In the genomic region with DNA sequence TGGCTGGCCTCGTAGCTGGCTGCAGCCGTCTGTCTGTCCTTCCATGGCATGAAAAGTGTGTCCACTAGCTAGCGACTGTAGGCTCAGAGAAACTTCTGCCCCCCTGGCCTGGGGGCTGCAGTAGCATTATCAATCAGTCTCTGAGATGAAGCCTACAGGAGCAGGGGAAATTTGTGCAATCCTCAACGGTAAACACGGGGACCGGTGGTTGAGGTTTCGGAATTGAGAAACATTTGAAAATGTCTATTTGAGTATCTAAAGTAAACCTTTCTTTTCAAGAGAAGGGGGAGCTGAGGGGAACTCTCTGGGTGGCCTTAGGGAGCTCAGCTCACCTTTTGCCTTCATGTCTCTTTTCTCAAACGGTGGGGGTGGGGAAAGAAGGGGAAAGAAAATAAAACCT, we compare ENCODE assay signal across 10 mouse cellular contexts.
DNase-seq lines count a peak whose midpoint lies in the region; ATAC-seq and TF ChIP-seq lines count a peak whose summit lies in the region.
"Had no signal": no experiment of that assay in that cellular context is flagged by ENCODE, and none has a peak within 500 bp of the region (broad histone marks: within the 10 kb centered on the region; RNA-seq: fewer than 3 reads in every experiment).

No protein-coding gene starts in this region.

- H3K27ac ChIP-seq in embryonic facial prominence, embryonic 12.5 days: peak overlapping the region; percentile 23; the same call in 1 of the 2 replicates
- H3K27ac ChIP-seq in hindbrain, embryonic 10.5 days: no peak overlapping the region
- peak overlapping the region; percentile 22 for H3K27ac ChIP-seq in limb, embryonic 15.5 days
- no peak overlapping the region for H3K27ac ChIP-seq in midbrain, embryonic 16.5 days (ENCODE audit: low read length)
- no peak overlapping the region for H3K27ac ChIP-seq in left cerebral cortex, adult 2 months

- no peaks in the 10 kb centered on the region for H3K36me3 ChIP-seq in embryonic facial prominence, embryonic 12.5 days
- no peaks in the 10 kb centered on the region for H3K36me3 ChIP-seq in hindbrain, embryonic 10.5 days
- H3K36me3 ChIP-seq in limb, embryonic 15.5 days: no peaks in the 10 kb centered on the region
- no peaks in the 10 kb centered on the region for H3K36me3 ChIP-seq in midbrain, embryonic 16.5 days (ENCODE audit: control insufficient read depth, insufficient read depth, low read length)

- H3K27me3 ChIP-seq in embryonic facial prominence, embryonic 12.5 days: peaks cover 3% of the 10 kb centered on the region; the same call in 1 of the 2 replicates
- peaks cover 7% of the 10 kb centered on the region for H3K27me3 ChIP-seq in hindbrain, embryonic 10.5 days (ENCODE audit: insufficient read depth, poor library complexity, severe bottlenecking)
- no peaks in the 10 kb centered on the region for H3K27me3 ChIP-seq in limb, embryonic 15.5 days
- H3K27me3 ChIP-seq in midbrain, embryonic 16.5 days (ENCODE audit: control insufficient read depth, insufficient read depth, low read depth, low read length): peaks cover 2% of the 10 kb centered on the region; the same call in 1 of the 2 replicates

- no peak for DNase-seq in hindbrain, embryonic 10.5 days (ENCODE audit: low spot score)
- DNase-seq in left cerebral cortex, adult 2 months (ENCODE audit: extremely low spot score in 1 of 2, low spot score in 2 of 2): no peak
- no peak for DNase-seq in left cerebral cortex, postnatal 14 days (ENCODE audit: low spot score in 2 of 2)
- no peak for DNase-seq in heart, postnatal 14 days
- DNase-seq: cerebellum, adult 11 months; gastrocnemius, postnatal 25 days; left cerebral cortex, postnatal 4 days had no signal

- no peak overlapping the region for H3K4me3 ChIP-seq in embryonic facial prominence, embryonic 12.5 days
- H3K4me3 ChIP-seq in hindbrain, embryonic 10.5 days: peak overlapping the region; percentile 4; the same call in 1 of the 2 replicates
- H3K4me3 ChIP-seq in limb, embryonic 15.5 days: no peak overlapping the region
- H3K4me3 ChIP-seq in midbrain, embryonic 16.5 days (ENCODE audit: low read depth, low read length): no peak overlapping the region
- no peak overlapping the region for H3K4me3 ChIP-seq in left cerebral cortex, adult 2 months

- intact Hi-C loops in left cerebral cortex, adult 2 months (cut with DNase I): loop anchor here (2.0 to 10.0 kb wide), 4 partner anchors 133 to 1795 kb away; no protein-coding TSS in a partner anchor
- intact Hi-C loops in left cerebral cortex, postnatal 14 days (cut with DNase I): loop anchor here (5.0 kb wide), 3 partner anchors 133 to 1028 kb away; no protein-coding TSS in a partner anchor
- intact Hi-C loops in heart, postnatal 14 days (cut with DNase I): loop anchor here (5.0 to 10.0 kb wide), 4 partner anchors 148 to 1795 kb away; no protein-coding TSS in a partner anchor

- H3K4me2 ChIP-seq in embryonic facial prominence, embryonic 12.5 days (replicated peaks): peak overlapping the region; percentile 20
- no peak overlapping the region for H3K4me2 ChIP-seq in limb, embryonic 15.5 days
- peak overlapping the region; percentile 42 for H3K4me2 ChIP-seq in midbrain, embryonic 16.5 days (ENCODE audit: low read length)

- peaks cover 18% of the 10 kb centered on the region for H3K4me1 ChIP-seq in embryonic facial prominence, embryonic 12.5 days
- H3K4me1 ChIP-seq in hindbrain, embryonic 10.5 days (replicated peaks): peaks cover 20% of the 10 kb centered on the region
- peaks cover 19% of the 10 kb centered on the region for H3K4me1 ChIP-seq in limb, embryonic 15.5 days
- H3K4me1 ChIP-seq in midbrain, embryonic 16.5 days (ENCODE audit: control insufficient read depth, insufficient read depth, low read length): peaks cover 3% of the 10 kb centered on the region

- WGBS in embryonic facial prominence, embryonic 12.5 days: 52% methylated on average over 8 of the region's 8 CpGs
- WGBS in hindbrain, embryonic 10.5 days: 60% methylated on average over 8 of the region's 8 CpGs
- 52% methylated on average over 8 of the region's 8 CpGs for WGBS in limb, embryonic 15.5 days
- WGBS in midbrain, embryonic 16.5 days: 65% methylated on average over 7 of the region's 8 CpGs

- no peak for ATAC-seq in embryonic facial prominence, embryonic 12.5 days (ENCODE audit: insufficient number of reproducible peaks, insufficient read depth, low FRiP score, low TSS enrichment)
- ATAC-seq in limb, embryonic 15.5 days (ENCODE audit: insufficient number of reproducible peaks, low FRiP score, low TSS enrichment, low read depth): no peak
- ATAC-seq in midbrain, embryonic 16.5 days: no peak

- TF ChIP-seq CTCF in left cerebral cortex, adult 2 months (IDR thresholded peaks at IDR 0.05): no peak

- no peaks in the 10 kb centered on the region for H3K9me3 ChIP-seq in embryonic facial prominence, embryonic 12.5 days
- H3K9me3 ChIP-seq in hindbrain, embryonic 10.5 days: no peaks in the 10 kb centered on the region
- no peaks in the 10 kb centered on the region for H3K9me3 ChIP-seq in limb, embryonic 15.5 days
- no peaks in the 10 kb centered on the region for H3K9me3 ChIP-seq in midbrain, embryonic 16.5 days (replicated peaks; ENCODE audit: control insufficient read depth, low read length, poor library complexity, severe bottlenecking)

- H3K9ac ChIP-seq in embryonic facial prominence, embryonic 12.5 days: no peak overlapping the region
- no peak overlapping the region for H3K9ac ChIP-seq in limb, embryonic 15.5 days
- H3K9ac ChIP-seq in midbrain, embryonic 16.5 days (ENCODE audit: low read depth, low read length): no peak overlapping the region

Comparison
In these comparisons a context has a peak if more than half of its experiments do, and no peak if none do; other contexts are left out.
1. H3K27ac ChIP-seq: peak in embryonic facial prominence, embryonic 12.5 days (single experiment) and limb, embryonic 15.5 days (single experiment); none in hindbrain, embryonic 10.5 days (single experiment), midbrain, embryonic 16.5 days (single experiment) and left cerebral cortex, adult 2 months (single experiment).